Mouse (Mus musculus) limb, embryonic 14.5 days (tissue): ENCODE measurements around the gene Nell1. TPM values are rescaled to one million over a fixed set of nuclear protein-coding genes. Genes with fewer than 3 reads are reported as not detected.
A peak's percentile ranks its signal among the peaks of the same experiment; 100 is the strongest.

Source experiments
- ATAC-seq: fragments of 200-750 bp; cut with Nextera tagmentation; 2 replicates; pipeline ENCODE4 v1.8.0; 2017; ENCODE audit warnings: low read depth, moderate number of reproducible peaks, moderate TSS enrichment; ENCODE audit not compliant: low FRiP score
- DNase-seq: peaks from one replicate; pipeline ENCODE4 v3.0.0-alpha.2; 2015; ENCODE audit warnings: low spot score
- H3K27ac ChIP-seq: fragments of 300-500 bp; sonication (generic); replicated peaks from 2 replicates; pipeline ENCODE4 v1.5.1; 2014; ENCODE audit warnings: low read depth, mild to moderate bottlenecking, low read length, moderate library complexity, mixed read lengths
- H3K27me3 ChIP-seq: fragments of 300-500 bp; sonication (generic); 2 replicates; pipeline ENCODE4 v1.6.1; 2014; ENCODE audit warnings: low read length, mixed read lengths; ENCODE audit not compliant: control insufficient read depth, insufficient read depth
- H3K36me3 ChIP-seq: fragments of 300-500 bp; sonication (generic); 2 replicates; pipeline ENCODE4 v1.6.1; 2014; ENCODE audit warnings: mild to moderate bottlenecking, low read length, moderate library complexity, mixed read lengths; ENCODE audit not compliant: control insufficient read depth, insufficient read depth
- H3K4me1 ChIP-seq: fragments of 300-500 bp; sonication (generic); 2 replicates; pipeline ENCODE4 v1.6.1; 2014; ENCODE audit warnings: antibody characterized with exemption, low read length, mixed read lengths; ENCODE audit not compliant: control insufficient read depth, insufficient read depth
- H3K4me2 ChIP-seq: fragments of 300-500 bp; sonication (generic); replicated peaks from 2 replicates; pipeline ENCODE4 v1.6.1; 2014; ENCODE audit warnings: low read depth, mild to moderate bottlenecking, low read length, moderate library complexity; ENCODE audit not compliant: severe bottlenecking
- H3K4me3 ChIP-seq: fragments of 300-500 bp; sonication (generic); replicated peaks from 2 replicates; pipeline ENCODE4 v1.5.1; 2014; ENCODE audit warnings: low read length
- H3K9ac ChIP-seq: fragments of 300-500 bp; sonication (generic); 2 replicates; pipeline ENCODE4 v1.6.1; 2014; ENCODE audit warnings: mild to moderate bottlenecking, low read depth, low read length, moderate library complexity; ENCODE audit not compliant: severe bottlenecking
- H3K9me3 ChIP-seq: fragments of 300-500 bp; sonication (generic); 2 replicates; pipeline ENCODE4 v1.6.1; 2016; ENCODE audit warnings: low read length; ENCODE audit not compliant: control insufficient read depth
- POLR2A ChIP-seq: fragments of 200-500 bp; IDR thresholded peaks from 2 replicates; pipeline ENCODE4 v1.8.0; 2012; ENCODE audit warnings: inconsistent platforms, mild to moderate bottlenecking, moderate library complexity, borderline replicate concordance; ENCODE audit not compliant: insufficient read depth, insufficient read length; ENCODE audit errors: extremely low read depth
- WGBS: fragments of 180-500 bp; shearing (Covaris S2); extraction: QIAGEN DNeasy Blood & Tissue Kit; methylation state at CpG from one replicate; pipeline ENCODE4 v1.1.7; 2014; 5-methylcytosine and 5-hydroxymethylcytosine counted together
- polyA plus RNA-seq, 2 experiments: library from polyadenylated mRNA; depleted of rRNA in 1 of 2; stranded (reverse) in 1 of 2; unstranded in 1 of 2; fragments of >200 nt; fragmentation: Nextera tagmentation in 1 of 2; extraction: Ambion mirVana in 1 of 2; gene quantifications; 2 replicates each; pipeline versions ENCODE4 v1.2.1 to v1.2.3; 2012 to 2014

Nell1 gene
- polyA plus RNA-seq, 2 experiments = 4.8 to 5.2 TPM

DNA sequence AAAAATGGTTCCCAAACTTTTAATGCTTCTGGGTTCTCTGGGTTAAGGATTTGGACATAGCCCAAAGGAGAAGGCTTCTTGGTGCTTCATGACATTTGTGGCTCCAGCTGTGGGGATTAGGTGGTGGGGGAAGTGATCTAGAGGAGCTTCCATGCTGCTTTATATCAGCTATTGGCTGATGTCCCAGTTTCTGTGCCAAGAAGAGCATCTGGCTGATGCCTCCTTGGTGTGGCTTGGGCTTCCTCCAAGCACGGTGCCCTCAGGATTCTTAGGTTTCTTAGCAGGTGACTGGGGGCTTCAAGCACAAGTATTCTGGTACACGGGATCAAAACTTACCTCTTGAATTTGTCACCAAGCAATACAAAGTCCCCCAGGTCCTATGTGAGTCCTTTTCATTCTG lies 132.6 kb downstream of the Nell1 start:
- H3K36me3 ChIP-seq = no peaks in the 10 kb centered on the region
- H3K9ac ChIP-seq = no peak overlapping the region
- DNase-seq (peak; percentile 5), ATAC-seq (no peak)
- no peak overlapping the region for H3K4me2 ChIP-seq
- H3K4me3 ChIP-seq = no peak overlapping the region
- H3K27ac ChIP-seq = no peak overlapping the region
- no peak for TF ChIP-seq POLR2A
- 68% methylated on average over 2 of the region's 2 CpGs for WGBS
- H3K27me3 ChIP-seq = no peaks in the 10 kb centered on the region
- no peaks in the 10 kb centered on the region for H3K9me3 ChIP-seq
- no peaks in the 10 kb centered on the region for H3K4me1 ChIP-seq

DNA sequence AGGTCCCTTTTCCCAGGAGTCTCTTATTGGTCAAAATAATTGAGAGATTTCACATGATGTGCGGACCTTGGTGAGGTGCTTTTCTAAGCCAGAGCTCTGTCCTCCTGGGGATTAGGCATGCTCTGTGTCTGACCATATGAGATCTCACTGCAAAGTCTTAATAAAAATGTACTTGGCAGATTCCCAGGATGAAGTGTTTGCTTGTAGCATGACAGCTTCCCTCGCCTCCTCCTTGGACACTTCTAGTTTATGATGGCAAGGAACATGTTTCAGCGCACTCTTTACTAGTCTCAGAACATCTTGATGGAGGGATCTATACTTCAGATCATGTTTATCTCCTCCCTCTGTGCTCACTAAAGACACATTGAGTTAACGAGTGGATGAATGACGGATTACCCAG lies 143.7 kb downstream of the Nell1 start:
- Histone ChIP-seq H3K4me1 (no peaks in the 10 kb centered on the region), H3K27me3 (no peaks in the 10 kb centered on the region), H3K4me2 (no peak overlapping the region), H3K4me3 (no peak overlapping the region), H3K27ac (no peak overlapping the region), H3K9me3 (no peaks in the 10 kb centered on the region), H3K36me3 (no peaks in the 10 kb centered on the region), H3K9ac (no peak overlapping the region)
- ATAC-seq (no peak), DNase-seq (no peak)
- 86% methylated on average over 5 of the region's 5 CpGs for WGBS
- no peak for TF ChIP-seq POLR2A

DNA sequence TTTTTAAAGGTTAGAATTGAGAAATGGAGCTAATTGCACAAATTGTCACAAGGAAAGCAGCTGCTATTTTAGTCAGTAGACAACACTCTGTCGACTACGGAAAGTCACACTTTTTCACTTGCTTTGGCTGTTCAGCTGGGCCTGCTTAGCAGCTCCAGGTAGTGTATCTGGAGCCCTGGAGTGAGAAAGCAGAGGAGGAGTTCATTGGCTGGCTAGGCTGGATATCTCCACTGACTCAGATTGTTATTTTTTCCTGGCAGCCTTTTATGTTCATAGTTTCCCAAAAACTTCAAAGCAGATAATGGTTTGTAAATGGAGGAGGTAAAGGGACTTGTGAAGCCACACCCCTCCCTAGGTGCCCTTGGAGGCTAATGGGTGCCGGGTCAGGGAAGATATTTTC lies 163.0 kb downstream of the Nell1 start:
- Histone ChIP-seq H3K27me3 (no peaks in the 10 kb centered on the region), H3K36me3 (no peaks in the 10 kb centered on the region), H3K9me3 (no peaks in the 10 kb centered on the region), H3K27ac (no peak overlapping the region), H3K4me2 (no peak overlapping the region), H3K4me3 (no peak overlapping the region), H3K9ac (no peak overlapping the region), H3K4me1 (no peaks in the 10 kb centered on the region)
- no peak for ATAC-seq
- WGBS = 82% methylated on average over 3 of the region's 3 CpGs
- no peak for TF ChIP-seq POLR2A
- no peak for DNase-seq

DNA sequence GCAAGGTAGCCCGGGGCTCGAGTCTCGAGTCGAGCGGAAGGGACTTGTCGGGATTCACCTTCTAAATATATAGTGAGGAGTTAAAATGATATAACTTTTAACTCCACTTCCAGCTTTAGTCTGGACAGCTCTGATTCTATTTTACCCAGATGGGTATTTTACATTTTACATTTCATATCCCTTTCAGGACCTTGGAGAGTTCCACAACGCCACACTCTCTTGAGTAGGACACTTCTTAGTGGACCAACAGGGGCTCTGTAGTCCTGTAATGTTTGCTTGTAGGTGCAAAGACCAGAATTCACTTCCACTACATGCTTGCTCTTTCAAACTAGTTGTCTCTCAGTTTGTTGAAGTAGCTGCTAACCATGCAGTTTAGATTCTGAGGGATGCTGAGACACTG lies 174.7 kb downstream of the Nell1 start:
- H3K9me3 ChIP-seq = no peaks in the 10 kb centered on the region
- H3K4me3 ChIP-seq = no peak overlapping the region
- ATAC-seq (no peak), DNase-seq (peak; percentile 43)
- no peak overlapping the region for H3K9ac ChIP-seq
- H3K4me2 ChIP-seq = no peak overlapping the region
- H3K27me3 ChIP-seq = no peaks in the 10 kb centered on the region
- WGBS = 89% methylated on average over 7 of the region's 7 CpGs
- TF ChIP-seq POLR2A = no peak
- H3K36me3 ChIP-seq = no peaks in the 10 kb centered on the region
- no peaks in the 10 kb centered on the region for H3K4me1 ChIP-seq
- H3K27ac ChIP-seq = no peak overlapping the region

DNA sequence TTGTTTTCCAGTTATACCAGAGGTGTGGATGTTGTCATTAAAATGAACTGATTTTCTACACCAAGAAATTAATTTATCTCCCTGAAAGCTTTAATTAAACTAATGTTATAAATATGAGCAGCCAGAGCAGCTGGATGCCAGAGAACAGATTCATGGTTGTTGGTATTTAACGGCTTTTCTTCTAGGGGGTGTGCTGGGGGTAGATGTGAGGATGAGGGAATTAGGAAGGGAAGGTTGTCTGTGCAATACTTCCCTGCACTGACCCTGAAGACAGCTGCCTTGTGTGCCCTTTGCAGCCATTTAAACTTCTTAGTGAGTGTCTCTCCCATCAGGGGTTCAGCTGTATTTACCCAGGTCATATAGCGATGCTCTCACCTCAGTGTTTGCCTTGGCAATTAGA lies 176.2 kb downstream of the Nell1 start:
- ATAC-seq (no peak), DNase-seq (no peak)
- Histone ChIP-seq H3K9ac (no peak overlapping the region), H3K36me3 (no peaks in the 10 kb centered on the region), H3K4me3 (no peak overlapping the region), H3K27ac (no peak overlapping the region), H3K9me3 (no peaks in the 10 kb centered on the region), H3K27me3 (no peaks in the 10 kb centered on the region), H3K4me1 (no peaks in the 10 kb centered on the region), H3K4me2 (no peak overlapping the region)
- TF ChIP-seq POLR2A = no peak
- 63% methylated on average over 2 of the region's 2 CpGs for WGBS

DNA sequence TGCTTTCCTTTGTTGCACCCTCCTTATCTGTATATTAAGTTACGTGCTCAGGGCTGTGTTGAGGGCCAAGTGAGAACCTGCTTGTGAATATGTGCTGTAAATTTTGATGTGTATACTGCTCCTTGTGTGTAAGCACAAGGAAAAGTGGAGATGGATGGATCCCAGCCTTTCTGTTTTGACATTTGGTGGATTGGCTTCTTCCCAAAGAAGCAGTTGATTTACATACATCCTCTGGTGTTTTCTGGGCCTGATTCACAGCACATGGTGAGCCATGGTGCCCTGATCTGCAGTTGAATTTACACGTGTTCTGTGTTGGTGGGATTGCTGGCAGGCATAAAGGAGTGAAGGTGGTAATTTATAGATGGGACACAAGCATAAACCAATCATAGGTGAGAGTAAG lies 179.0 kb downstream of the Nell1 start:
- H3K9me3 ChIP-seq = no peaks in the 10 kb centered on the region
- DNase-seq = no peak
- WGBS = 65% methylated on average over 2 of the region's 2 CpGs
- H3K27me3 ChIP-seq = no peaks in the 10 kb centered on the region
- H3K27ac ChIP-seq = no peak overlapping the region
- no peak for TF ChIP-seq POLR2A
- H3K36me3 ChIP-seq = no peaks in the 10 kb centered on the region
- H3K4me1 ChIP-seq = no peaks in the 10 kb centered on the region
- no peak overlapping the region for H3K9ac ChIP-seq
- ATAC-seq = no peak
- no peak overlapping the region for H3K4me2 ChIP-seq
- no peak overlapping the region for H3K4me3 ChIP-seq
